Mouse (Mus musculus): Measurements from ENCODE around the gene Kcnmb1. TPM values are rescaled to one million over a fixed set of nuclear protein-coding genes. Genes with fewer than 3 reads are reported as not detected.

The Kcnmb1 gene
- polyA plus RNA-seq, 1 experiment from 2014 or later: 2.0 TPM

DNA sequence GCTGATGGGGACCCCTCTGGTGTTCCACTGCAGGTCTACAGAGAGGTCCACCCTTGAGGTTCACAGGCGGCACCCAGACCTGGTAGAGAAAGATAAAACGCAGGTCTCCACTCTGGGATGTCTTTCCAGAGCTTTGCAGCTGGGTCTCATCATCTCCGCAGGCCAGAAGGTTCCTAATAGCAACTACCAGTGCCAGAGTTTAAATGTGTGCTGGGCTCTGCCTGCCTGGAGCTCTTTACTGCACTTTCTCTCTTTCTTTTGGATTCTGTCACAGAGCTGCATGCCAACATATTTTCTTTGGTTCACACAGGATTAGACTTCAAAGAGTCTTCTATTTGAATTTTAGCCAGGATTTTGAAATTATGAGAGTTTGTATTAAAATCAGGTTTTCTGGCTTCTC is 6.4 kb downstream of the Kcnmb1 start:
- Histone ChIP-seq H3K4me2 (ENCODE audit: low read length) (no peak overlapping the region), H3K27ac (ENCODE audit: low read depth) (peak overlapping the region; percentile 39; the same call in 1 of the 2 replicates), H3K27me3 (replicated peaks; ENCODE audit: control insufficient read depth, insufficient read depth, low read length) (no peaks in the 10 kb centered on the region), H3K9me3 (ENCODE audit: control insufficient read depth, low read length) (no peaks in the 10 kb centered on the region), H3K4me1 (replicated peaks; ENCODE audit: control insufficient read depth, insufficient read depth, low read length) (0 out of 2 replicates have a peak, but pooled peaks cover under 1% of the 10 kb centered on the region), H3K9ac (ENCODE audit: low read length) (no peak overlapping the region), H3K36me3 (ENCODE audit: control insufficient read depth, insufficient read depth, low read length) (no peaks in the 10 kb centered on the region), H3K4me3 (ENCODE audit: low read depth, low read length) (no peak overlapping the region)
- 47% methylated on average over 3 of the region's 3 CpGs for WGBS
- peak; percentile 50; the same call in 1 of the 2 replicates for ATAC-seq (replicated peaks; ENCODE audit: low FRiP score, low TSS enrichment, low read depth)
- no peak for DNase-seq (ENCODE audit: low spot score)

DNA sequence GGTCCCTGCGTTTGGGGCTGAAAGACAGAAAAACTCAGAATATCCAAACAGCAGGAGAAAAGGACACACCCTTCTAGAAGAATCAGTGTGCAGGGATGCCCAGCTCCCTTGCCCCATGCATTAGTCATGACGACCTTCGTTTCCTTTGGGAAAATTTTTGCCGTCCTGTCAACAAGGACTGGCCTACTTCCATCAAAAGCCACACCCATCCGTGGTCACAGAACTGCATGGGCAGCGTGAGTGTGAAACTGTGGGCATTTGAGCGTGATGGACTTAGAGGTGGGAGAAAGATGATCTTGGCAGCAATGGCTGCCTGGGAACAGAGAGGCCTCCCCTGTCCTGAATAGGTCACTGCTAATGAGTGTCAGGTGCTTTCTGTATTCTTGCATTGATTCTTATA is 9.3 kb downstream of the Kcnmb1 start:
- no peaks in the 10 kb centered on the region for H3K36me3 ChIP-seq (ENCODE audit: control insufficient read depth, insufficient read depth, low read length)
- ATAC-seq (replicated peaks; ENCODE audit: low FRiP score, low TSS enrichment, low read depth) (no peak), DNase-seq (ENCODE audit: low spot score) (no peak)
- WGBS: 88% methylated on average over 7 of the region's 7 CpGs
- H3K4me1 ChIP-seq (replicated peaks; ENCODE audit: control insufficient read depth, insufficient read depth, low read length): no peaks in the 10 kb centered on the region
- H3K9ac ChIP-seq (ENCODE audit: low read length): no peak overlapping the region
- no peak overlapping the region for H3K27ac ChIP-seq (ENCODE audit: low read depth)
- H3K27me3 ChIP-seq (replicated peaks; ENCODE audit: control insufficient read depth, insufficient read depth, low read length): no peaks in the 10 kb centered on the region
- H3K4me2 ChIP-seq (ENCODE audit: low read length): no peak overlapping the region
- H3K9me3 ChIP-seq (ENCODE audit: control insufficient read depth, low read length): no peaks in the 10 kb centered on the region
- H3K4me3 ChIP-seq (ENCODE audit: low read depth, low read length): no peak overlapping the region

DNA sequence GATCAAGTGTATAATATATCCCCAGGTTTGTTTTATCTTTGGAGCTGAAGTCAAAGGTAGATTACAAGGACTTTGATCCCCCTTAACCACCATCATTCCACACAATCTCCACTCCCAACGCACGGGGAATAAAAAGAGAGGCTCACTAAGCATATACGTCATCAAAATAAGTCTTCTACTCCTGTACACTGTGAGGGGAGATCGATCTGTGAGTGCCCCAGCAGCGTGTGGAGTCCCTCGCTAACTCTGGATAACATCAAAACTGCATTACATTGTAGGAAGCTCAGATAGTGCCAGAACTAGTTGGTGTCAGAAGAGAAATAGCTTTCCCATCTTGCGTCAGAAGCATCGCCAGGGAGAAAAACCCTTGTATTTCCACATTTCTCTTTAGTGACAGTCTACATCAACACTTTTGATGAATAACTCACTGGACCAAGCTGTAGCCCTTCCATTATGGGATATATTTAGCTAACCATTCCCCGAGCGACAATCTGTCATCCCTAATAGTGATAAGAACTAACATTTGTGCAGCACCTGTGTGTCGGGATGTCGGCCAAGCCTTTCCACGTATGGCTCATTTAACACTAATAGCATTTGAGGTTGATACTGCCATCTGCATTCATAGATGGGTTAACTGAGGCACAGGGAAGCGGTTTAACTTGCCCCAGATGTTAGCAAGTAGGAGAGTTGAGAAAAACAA is 11.7 kb downstream of the Kcnmb1 start:
- no peaks in the 10 kb centered on the region for H3K36me3 ChIP-seq (ENCODE audit: control insufficient read depth, insufficient read depth, low read length)
- no peak; the same call in 1 of the 2 replicates for ATAC-seq (replicated peaks; ENCODE audit: low FRiP score, low TSS enrichment, low read depth)
- DNase-seq (ENCODE audit: low spot score): no peak
- no peak overlapping the region for H3K4me3 ChIP-seq (ENCODE audit: low read depth, low read length)
- H3K27ac ChIP-seq (ENCODE audit: low read depth): no peak overlapping the region
- H3K9ac ChIP-seq (ENCODE audit: low read length): no peak overlapping the region
- WGBS: 40% methylated on average over 14 of the region's 14 CpGs
- no peaks in the 10 kb centered on the region for H3K9me3 ChIP-seq (ENCODE audit: control insufficient read depth, low read length)
- no peak overlapping the region for H3K4me2 ChIP-seq (ENCODE audit: low read length)
- H3K4me1 ChIP-seq (replicated peaks; ENCODE audit: control insufficient read depth, insufficient read depth, low read length): no peaks in the 10 kb centered on the region
- no peaks in the 10 kb centered on the region for H3K27me3 ChIP-seq (replicated peaks; ENCODE audit: control insufficient read depth, insufficient read depth, low read length)

DNA sequence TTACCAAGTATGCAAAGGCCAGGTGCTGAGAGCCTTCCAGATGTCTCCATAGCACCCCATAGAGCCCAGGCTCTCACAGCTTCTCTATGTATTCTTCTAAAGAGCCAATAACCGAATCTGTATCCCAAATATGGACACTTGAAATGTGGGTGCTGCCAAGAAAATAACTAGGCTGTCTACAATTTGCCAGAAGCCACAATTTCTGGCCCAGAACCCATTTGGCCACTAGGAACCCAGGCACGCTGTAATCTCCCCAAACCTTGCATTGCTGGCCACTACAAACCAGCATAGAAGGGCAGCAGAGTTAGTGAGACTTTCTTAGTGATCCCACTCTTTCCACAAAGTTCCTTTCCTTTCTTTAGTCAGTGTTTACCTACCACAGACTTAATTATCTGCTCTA is 12.3 kb downstream of the Kcnmb1 start:
- Histone ChIP-seq H3K9me3 (ENCODE audit: control insufficient read depth, low read length) (no peaks in the 10 kb centered on the region), H3K36me3 (ENCODE audit: control insufficient read depth, insufficient read depth, low read length) (no peaks in the 10 kb centered on the region), H3K9ac (ENCODE audit: low read length) (no peak overlapping the region), H3K4me3 (ENCODE audit: low read depth, low read length) (no peak overlapping the region), H3K27me3 (replicated peaks; ENCODE audit: control insufficient read depth, insufficient read depth, low read length) (no peaks in the 10 kb centered on the region), H3K4me1 (replicated peaks; ENCODE audit: control insufficient read depth, insufficient read depth, low read length) (no peaks in the 10 kb centered on the region), H3K4me2 (ENCODE audit: low read length) (no peak overlapping the region), H3K27ac (ENCODE audit: low read depth) (no peak overlapping the region)
- no peak for ATAC-seq (replicated peaks; ENCODE audit: low FRiP score, low TSS enrichment, low read depth)
- DNase-seq (ENCODE audit: low spot score): no peak
- 82% methylated on average over 2 of the region's 2 CpGs for WGBS

DNA sequence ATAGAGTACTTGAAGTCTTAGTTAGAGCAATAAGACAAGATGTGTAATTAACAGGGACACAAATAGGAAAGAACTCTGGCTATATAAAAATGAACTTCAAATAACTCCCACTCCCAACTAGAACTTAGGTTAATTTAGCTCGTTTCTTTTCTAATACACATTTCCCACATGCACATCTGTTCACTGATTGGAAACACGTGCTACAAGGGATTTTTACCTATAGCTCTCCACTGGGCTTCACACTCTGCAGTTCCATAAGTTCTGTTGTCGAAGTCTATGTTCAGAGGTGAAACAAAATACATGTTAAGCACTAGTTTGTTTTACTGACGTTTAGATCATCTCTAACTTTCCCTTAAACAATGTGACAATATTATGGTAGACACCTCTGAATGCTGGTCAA is 17.3 kb downstream of the Kcnmb1 start:
- no peak overlapping the region for H3K27ac ChIP-seq (ENCODE audit: low read depth)
- ATAC-seq (replicated peaks; ENCODE audit: low FRiP score, low TSS enrichment, low read depth) (no peak), DNase-seq (ENCODE audit: low spot score) (no peak)
- H3K9me3 ChIP-seq (ENCODE audit: control insufficient read depth, low read length): no peaks in the 10 kb centered on the region
- H3K27me3 ChIP-seq (replicated peaks; ENCODE audit: control insufficient read depth, insufficient read depth, low read length): no peaks in the 10 kb centered on the region
- no peaks in the 10 kb centered on the region for H3K4me1 ChIP-seq (replicated peaks; ENCODE audit: control insufficient read depth, insufficient read depth, low read length)
- H3K36me3 ChIP-seq (ENCODE audit: control insufficient read depth, insufficient read depth, low read length): no peaks in the 10 kb centered on the region
- H3K9ac ChIP-seq (ENCODE audit: low read length): no peak overlapping the region
- no peak overlapping the region for H3K4me3 ChIP-seq (ENCODE audit: low read depth, low read length)
- WGBS: 80% methylated on average over 4 of the region's 4 CpGs
- H3K4me2 ChIP-seq (ENCODE audit: low read length): no peak overlapping the region

DNA sequence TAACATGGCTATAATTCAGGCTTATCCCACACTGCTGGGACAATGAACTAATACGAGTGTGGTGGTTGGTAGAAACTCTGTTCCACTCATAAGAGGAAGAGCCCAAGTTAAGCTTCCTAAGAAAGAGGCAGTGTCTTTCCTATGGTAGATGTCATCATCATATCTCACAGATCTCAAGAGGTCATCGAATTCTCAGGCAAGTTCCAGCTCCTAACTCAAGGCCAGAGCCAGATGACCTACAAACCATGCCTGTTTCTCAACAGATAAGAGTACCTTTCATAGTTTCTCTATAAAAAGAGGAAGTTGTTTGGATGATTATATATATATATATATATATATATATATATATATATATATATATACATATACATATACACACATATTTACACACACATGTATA is 23.7 kb downstream of the Kcnmb1 start:
- 88% methylated on average over 2 of the region's 2 CpGs for WGBS
- Histone ChIP-seq H3K36me3 (ENCODE audit: control insufficient read depth, insufficient read depth, low read length) (no peaks in the 10 kb centered on the region), H3K9ac (ENCODE audit: low read length) (no peak overlapping the region), H3K4me1 (replicated peaks; ENCODE audit: control insufficient read depth, insufficient read depth, low read length) (0 out of 2 replicates have a peak, but pooled peaks cover 1% of the 10 kb centered on the region), H3K9me3 (ENCODE audit: control insufficient read depth, low read length) (no peaks in the 10 kb centered on the region), H3K27ac (ENCODE audit: low read depth) (no peak overlapping the region), H3K4me3 (ENCODE audit: low read depth, low read length) (no peak overlapping the region), H3K4me2 (ENCODE audit: low read length) (no peak overlapping the region), H3K27me3 (replicated peaks; ENCODE audit: control insufficient read depth, insufficient read depth, low read length) (no peaks in the 10 kb centered on the region)
- ATAC-seq (replicated peaks; ENCODE audit: low FRiP score, low TSS enrichment, low read depth): no peak
- DNase-seq (ENCODE audit: low spot score): no peak

DNA sequence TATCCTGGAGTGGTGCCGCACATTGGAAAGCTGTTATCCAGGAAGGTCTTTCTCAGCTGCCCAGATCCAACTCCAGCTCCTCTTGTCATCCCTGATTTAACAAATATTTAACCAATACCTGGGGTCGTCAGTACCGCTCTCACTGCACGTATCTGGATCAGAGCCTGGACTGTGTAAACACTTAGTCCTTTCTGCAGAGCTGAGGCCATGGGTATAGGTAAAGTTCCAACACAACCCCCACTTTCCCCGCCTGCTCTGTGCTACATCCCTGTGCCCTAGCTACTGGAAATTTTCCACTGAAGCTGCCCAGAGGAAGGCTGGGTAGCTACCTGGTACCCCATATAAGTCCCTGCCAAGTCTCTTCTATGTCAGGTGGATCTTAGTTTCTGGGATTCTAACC is 27.2 kb downstream of the Kcnmb1 start:
- Histone ChIP-seq H3K27ac (ENCODE audit: low read depth) (no peak overlapping the region), H3K4me1 (replicated peaks; ENCODE audit: control insufficient read depth, insufficient read depth, low read length) (peaks cover 21% of the 10 kb centered on the region), H3K9ac (ENCODE audit: low read length) (no peak overlapping the region), H3K9me3 (ENCODE audit: control insufficient read depth, low read length) (no peaks in the 10 kb centered on the region), H3K36me3 (ENCODE audit: control insufficient read depth, insufficient read depth, low read length) (no peaks in the 10 kb centered on the region), H3K27me3 (replicated peaks; ENCODE audit: control insufficient read depth, insufficient read depth, low read length) (no peaks in the 10 kb centered on the region), H3K4me3 (ENCODE audit: low read depth, low read length) (no peak overlapping the region), H3K4me2 (ENCODE audit: low read length) (0 out of 2 replicates have a peak overlapping the region, but pooled peaks have one; percentile 3)
- 44% methylated on average over 5 of the region's 5 CpGs for whole genome bisulfite sequencing
- no peak for DNase-seq (ENCODE audit: low spot score)
- no peak for ATAC-seq (replicated peaks; ENCODE audit: low FRiP score, low TSS enrichment, low read depth)

DNA sequence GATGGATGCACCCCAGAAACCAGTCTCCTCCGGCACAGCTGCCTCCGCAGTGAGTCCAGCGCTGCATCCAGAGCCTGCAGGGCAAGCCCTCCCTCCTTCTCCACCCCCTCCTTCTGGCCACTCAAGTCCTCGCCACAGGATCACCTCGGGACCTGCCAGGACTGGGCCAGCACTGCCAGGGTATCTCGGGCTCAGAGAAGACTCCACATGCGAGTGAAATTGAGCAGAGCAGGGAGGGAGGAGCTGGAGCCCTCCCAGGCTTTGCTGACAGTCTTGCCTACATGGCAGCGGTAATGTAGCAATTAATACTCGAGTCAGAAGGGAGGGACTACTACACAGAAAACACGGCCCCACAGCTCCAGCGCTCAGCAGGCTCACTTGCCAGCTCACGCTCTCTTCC is 30.1 kb downstream of the Kcnmb1 start, which contains the start of gene Kcnip1:
TSS of gene Kcnip1 (minus strand) at position 215 of the 400 bp plus-strand sequence.
- DNase-seq (ENCODE audit: low spot score) (no peak), ATAC-seq (replicated peaks; ENCODE audit: low FRiP score, low TSS enrichment, low read depth) (no peak)
- peak within 1 kb of the TSS; percentile 33; the same call in 1 of the 2 replicates for H3K27ac ChIP-seq (ENCODE audit: low read depth)
- no peaks in the 10 kb centered on the region for H3K36me3 ChIP-seq (ENCODE audit: control insufficient read depth, insufficient read depth, low read length)
- peak within 1 kb of the TSS; percentile 37 for H3K9ac ChIP-seq (ENCODE audit: low read length)
- H3K4me2 ChIP-seq (ENCODE audit: low read length): peak within 1 kb of the TSS; percentile 42
- no peaks in the 10 kb centered on the region for H3K27me3 ChIP-seq (replicated peaks; ENCODE audit: control insufficient read depth, insufficient read depth, low read length)
- H3K9me3 ChIP-seq (ENCODE audit: control insufficient read depth, low read length): no peaks in the 10 kb centered on the region
- H3K4me1 ChIP-seq (replicated peaks; ENCODE audit: control insufficient read depth, insufficient read depth, low read length): peaks cover 21% of the 10 kb centered on the region
- H3K4me3 ChIP-seq (ENCODE audit: low read depth, low read length): peak within 1 kb of the TSS; percentile 26
- WGBS: 8% methylated on average over 12 of the region's 12 CpGs

DNA sequence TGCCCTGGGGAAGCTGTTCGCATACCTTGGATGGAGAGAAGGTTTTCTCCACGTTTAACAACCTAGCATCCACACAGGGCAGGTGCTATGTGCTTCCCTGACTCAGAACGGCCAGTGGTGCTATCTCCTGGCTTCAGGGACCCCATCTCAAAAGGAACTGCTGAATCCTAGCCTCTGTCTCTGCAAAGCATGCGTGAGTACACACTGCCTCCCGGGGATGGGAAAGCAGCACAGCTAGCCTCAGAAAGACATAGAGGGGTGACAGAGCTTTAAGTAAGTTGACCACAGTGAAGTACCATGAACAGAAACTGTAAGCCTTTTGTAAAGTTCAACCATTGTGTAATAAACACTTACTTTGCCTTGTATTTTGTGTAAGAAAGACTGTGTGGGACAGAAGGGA is 30.7 kb downstream of the Kcnmb1 start:
- H3K4me1 ChIP-seq (replicated peaks; ENCODE audit: control insufficient read depth, insufficient read depth, low read length): peaks cover 21% of the 10 kb centered on the region
- H3K4me2 ChIP-seq (ENCODE audit: low read length): peak overlapping the region; percentile 42
- 0 out of 2 replicates have a peak overlapping the region, but pooled peaks have one; percentile 30 for H3K9ac ChIP-seq (ENCODE audit: low read length)
- no peaks in the 10 kb centered on the region for H3K9me3 ChIP-seq (ENCODE audit: control insufficient read depth, low read length)
- no peak overlapping the region for H3K27ac ChIP-seq (ENCODE audit: low read depth)
- no peaks in the 10 kb centered on the region for H3K36me3 ChIP-seq (ENCODE audit: control insufficient read depth, insufficient read depth, low read length)
- no peaks in the 10 kb centered on the region for H3K27me3 ChIP-seq (replicated peaks; ENCODE audit: control insufficient read depth, insufficient read depth, low read length)
- DNase-seq (ENCODE audit: low spot score): no peak
- ATAC-seq (replicated peaks; ENCODE audit: low FRiP score, low TSS enrichment, low read depth): no peak
- peak overlapping the region; percentile 26; the same call in 1 of the 2 replicates for H3K4me3 ChIP-seq (ENCODE audit: low read depth, low read length)
- 55% methylated on average over 5 of the region's 5 CpGs for WGBS

Data from intestine, embryonic 14.5 days (tissue).